Mouse (Mus musculus): ENCODE results near the gene Kyat1. TPM values are rescaled to one million over a fixed set of nuclear protein-coding genes. Genes with fewer than 3 reads are reported as not detected.
A peak's percentile ranks its signal among the peaks of the same experiment; 100 is the strongest.
"Not testable (repeated sequence)": the region's sequence is repeated elsewhere in the genome, so short reads cannot be mapped to it uniquely, and the experiment has no call there.

Gene Kyat1
- polyA plus RNA-seq, 1 experiment from 2014 or later, result 14.3 TPM

GRCm38 (mm10) chr2:30183721-30184120 is 21.9 kb downstream of the Kyat1 start:
- H3K27ac ChIP-seq (replicated peaks), result no peak overlapping the region
- no peak overlapping the region for H3K4me3 ChIP-seq
- no peak overlapping the region for H3K9ac ChIP-seq (replicated peaks)
- 83% methylated on average over 3 of the region's 3 CpGs for WGBS
- H3K4me1 ChIP-seq, result no peaks in the 10 kb centered on the region
- no peaks in the 10 kb centered on the region for H3K36me3 ChIP-seq
- no peak for ATAC-seq (replicated peaks)
- no peaks in the 10 kb centered on the region for H3K27me3 ChIP-seq
- no peak overlapping the region for H3K4me2 ChIP-seq (replicated peaks)
- H3K9me3 ChIP-seq, result no peaks in the 10 kb centered on the region

- Histone ChIP-seq H3K9me3 (no peaks in the 10 kb centered on the region), H3K27ac (replicated peaks) (no peak overlapping the region), H3K27me3 (no peaks in the 10 kb centered on the region), H3K4me2 (replicated peaks) (no peak overlapping the region), H3K36me3 (no peaks in the 10 kb centered on the region), H3K4me1 (peaks cover 8% of the 10 kb centered on the region), H3K4me3 (no peak overlapping the region), H3K9ac (replicated peaks) (no peak overlapping the region)
- WGBS, result 94% methylated on average over 2 of the region's 2 CpGs
- ATAC-seq (replicated peaks), result no peak
Measured at GRCm38 (mm10) chr2:30182424-30182823, 23.2 kb downstream of the Kyat1 start.

- not testable (repeated sequence) for H3K9me3 ChIP-seq; ATAC-seq (replicated peaks); H3K27ac ChIP-seq (replicated peaks); H3K27me3 ChIP-seq; H3K9ac ChIP-seq (replicated peaks)
- Histone ChIP-seq H3K4me2 (replicated peaks) (peak overlapping the region; percentile 87), H3K4me1 (peaks cover 15% of the 10 kb centered on the region), H3K36me3 (peaks cover 28% of the 10 kb centered on the region), H3K4me3 (peak overlapping the region; percentile 76)
- WGBS, result 43% methylated on average over 7 of the region's 7 CpGs
Measured at GRCm38 (mm10) chr2:30178711-30179110, 26.9 kb downstream of the Kyat1 start.

- peak within 1 kb of the TSS; percentile 76 for H3K4me3 ChIP-seq
- peak within 1 kb of the TSS; percentile 76 for H3K9ac ChIP-seq (replicated peaks)
- peaks cover 15% of the 10 kb centered on the region for H3K4me1 ChIP-seq
- no peaks in the 10 kb centered on the region for H3K9me3 ChIP-seq
- 0 out of 2 replicates have a peak within 1 kb of the TSS, but pooled peaks have one; percentile 9 for H3K27ac ChIP-seq (replicated peaks)
- peaks cover 35% of the 10 kb centered on the region for H3K36me3 ChIP-seq
- 3% methylated on average over 54 of the region's 54 CpGs for WGBS
- H3K4me2 ChIP-seq (replicated peaks), result peak within 1 kb of the TSS; percentile 87
- H3K27me3 ChIP-seq, result no peaks in the 10 kb centered on the region
- ATAC-seq (replicated peaks), result peak; percentile 100
Measured at GRCm38 (mm10) chr2:30177700-30178675, 27.7 kb downstream of the Kyat1 start, which contains the start of gene Spout1. TSS of gene Spout1 (minus strand) at chr2:30178459.

GRCm38 (mm10) chr2:30176561-30176960 is 29.1 kb downstream of the Kyat1 start:
- no peak overlapping the region for H3K9ac ChIP-seq (replicated peaks)
- H3K4me3 ChIP-seq, result no peak overlapping the region
- WGBS, result 98% methylated on average over 2 of the region's 2 CpGs
- no peaks in the 10 kb centered on the region for H3K9me3 ChIP-seq
- ATAC-seq (replicated peaks), result no peak
- H3K4me1 ChIP-seq, result peaks cover 26% of the 10 kb centered on the region
- H3K27me3 ChIP-seq, result no peaks in the 10 kb centered on the region
- no peak overlapping the region for H3K4me2 ChIP-seq (replicated peaks)
- peaks cover 35% of the 10 kb centered on the region for H3K36me3 ChIP-seq
- no peak overlapping the region for H3K27ac ChIP-seq (replicated peaks)

GRCm38 (mm10) chr2:30175897-30176296 is 29.8 kb downstream of the Kyat1 start:
- ATAC-seq (replicated peaks), result no peak
- no peak overlapping the region for H3K27ac ChIP-seq (replicated peaks)
- H3K4me1 ChIP-seq, result peaks cover 29% of the 10 kb centered on the region
- WGBS, result 89% methylated on average over 8 of the region's 8 CpGs
- H3K4me2 ChIP-seq (replicated peaks), result no peak overlapping the region
- no peak overlapping the region for H3K9ac ChIP-seq (replicated peaks)
- peaks cover 35% of the 10 kb centered on the region for H3K36me3 ChIP-seq
- no peaks in the 10 kb centered on the region for H3K27me3 ChIP-seq
- no peak overlapping the region for H3K4me3 ChIP-seq
- no peaks in the 10 kb centered on the region for H3K9me3 ChIP-seq

GRCm38 (mm10) chr2:30173541-30174240 is 32.0 kb downstream of the Kyat1 start:
- no peaks in the 10 kb centered on the region for H3K9me3 ChIP-seq
- no peak overlapping the region for H3K4me2 ChIP-seq (replicated peaks)
- H3K27me3 ChIP-seq, result no peaks in the 10 kb centered on the region
- 96% methylated on average over 20 of the region's 20 CpGs for WGBS
- no peak overlapping the region for H3K27ac ChIP-seq (replicated peaks)
- no peak overlapping the region for H3K4me3 ChIP-seq
- no peak for ATAC-seq (replicated peaks)
- H3K9ac ChIP-seq (replicated peaks), result no peak overlapping the region
- H3K36me3 ChIP-seq, result peaks cover 35% of the 10 kb centered on the region
- peaks cover 30% of the 10 kb centered on the region for H3K4me1 ChIP-seq

GRCm38 (mm10) chr2:30171997-30172382 is 33.7 kb downstream of the Kyat1 start:
- peak; percentile 30; the same call in 1 of the 2 replicates for ATAC-seq (replicated peaks)
- peaks cover 17% of the 10 kb centered on the region for H3K4me1 ChIP-seq
- H3K27me3 ChIP-seq, result no peaks in the 10 kb centered on the region
- peak overlapping the region; percentile 67 for H3K9ac ChIP-seq (replicated peaks)
- H3K9me3 ChIP-seq, result no peaks in the 10 kb centered on the region
- H3K4me2 ChIP-seq (replicated peaks), result peak overlapping the region; percentile 93
- H3K4me3 ChIP-seq, result peak overlapping the region; percentile 61
- WGBS, result under 1% methylated on average over 19 of the region's 19 CpGs
- H3K36me3 ChIP-seq, result peaks cover 35% of the 10 kb centered on the region
- peak overlapping the region; percentile 86 for H3K27ac ChIP-seq (replicated peaks)

GRCm38 (mm10) chr2:30171371-30171996 is 34.2 kb downstream of the Kyat1 start, which contains the start of gene Endog:
TSS of gene Endog (plus strand) at chr2:30171493.
- 3% methylated on average over 75 of the region's 75 CpGs for WGBS
- ATAC-seq (replicated peaks), result peak; percentile 96
- H3K27me3 ChIP-seq, result no peaks in the 10 kb centered on the region

GRCm38 (mm10) chr2:30166677-30167076 is 39.0 kb downstream of the Kyat1 start:
- WGBS, result 62% methylated on average over 4 of the region's 4 CpGs
- no peak overlapping the region for H3K9ac ChIP-seq (replicated peaks)
- H3K9me3 ChIP-seq, result 0 out of 2 replicates have a peak, but pooled peaks cover 3% of the 10 kb centered on the region
- no peak for ATAC-seq (replicated peaks)
- H3K27me3 ChIP-seq, result no peaks in the 10 kb centered on the region
- H3K4me3 ChIP-seq, result no peak overlapping the region
- 0 out of 2 replicates have a peak, but pooled peaks cover 4% of the 10 kb centered on the region for H3K4me1 ChIP-seq
- no peak overlapping the region for H3K4me2 ChIP-seq (replicated peaks)
- no peaks in the 10 kb centered on the region for H3K36me3 ChIP-seq
- no peak overlapping the region for H3K27ac ChIP-seq (replicated peaks)

More at GRCm38 (mm10) chr2:30171371-30171996, 34.2 kb downstream of the Kyat1 start, which contains the start of gene Endog:
- 0 out of 2 replicates have a peak, but pooled peaks cover 3% of the 10 kb centered on the region for H3K9me3 ChIP-seq
- H3K4me3 ChIP-seq, result peak within 1 kb of the TSS; percentile 61
- H3K9ac ChIP-seq (replicated peaks), result peak within 1 kb of the TSS; percentile 67
- peak within 1 kb of the TSS; percentile 93 for H3K4me2 ChIP-seq (replicated peaks)
- peaks cover 34% of the 10 kb centered on the region for H3K36me3 ChIP-seq
- peak within 1 kb of the TSS; percentile 86 for H3K27ac ChIP-seq (replicated peaks)
- H3K4me1 ChIP-seq, result peaks cover 15% of the 10 kb centered on the region

GRCm38 (mm10) chr2:30164340-30164932 is 41.2 kb downstream of the Kyat1 start:
- no peaks in the 10 kb centered on the region for H3K4me1 ChIP-seq
- H3K4me2 ChIP-seq (replicated peaks), result no peak overlapping the region
- H3K4me3 ChIP-seq, result no peak overlapping the region
- H3K36me3 ChIP-seq, result no peaks in the 10 kb centered on the region
- H3K9ac ChIP-seq (replicated peaks), result no peak overlapping the region
- WGBS, result 59% methylated on average over 9 of the region's 9 CpGs
- H3K27ac ChIP-seq (replicated peaks), result no peak overlapping the region
- H3K9me3 ChIP-seq, result 0 out of 2 replicates have a peak, but pooled peaks cover 3% of the 10 kb centered on the region
- no peak for ATAC-seq (replicated peaks)
- H3K27me3 ChIP-seq, result no peaks in the 10 kb centered on the region

All from forebrain, embryonic 15.5 days (tissue).